Mouse (Mus musculus) liver, embryonic 18 days (tissue): ENCODE data around the gene Psmd8. TPM values are rescaled to one million over a fixed set of nuclear protein-coding genes. Genes with fewer than 3 reads are reported as not detected.

Experiments
- polyA plus RNA-seq: library from polyadenylated mRNA; depleted of rRNA; stranded (reverse); fragments of >200 nt; gene quantifications from 2 replicates; pipeline ENCODE4 v1.2.3, GENCODE M21; 2012; rRNA removed

Gene Psmd8
- 104 and 110 TPM in 2 replicates for polyA plus RNA-seq

GRCm38 (mm10) chr7:29180077-29180853 lies at the start of gene Psmd8:
Gene Psmd8 (minus strand): TSS chr7:29180701.

GRCm38 (mm10) chr7:29213675-29214082 lies 33.2 kb upstream of the Psmd8 start, which contains the start of gene Catsperg1:
Gene Catsperg1 (minus strand): TSS chr7:29214035.

GRCm38 (mm10) chr7:29170066-29170754 lies 10.3 kb downstream of the Psmd8 start, which contains the start of the genes Ggn and Spred3:
Gene Ggn (plus strand): TSS chr7:29170210.
Gene Spred3 (minus strand): TSS chr7:29170411.

GRCm38 (mm10) chr7:29155838-29156782 lies 24.4 kb downstream of the Psmd8 start, which contains the start of gene Fam98c:
Gene Fam98c (minus strand): TSS chr7:29156234.

GRCm38 (mm10) chr7:29134693-29135386 lies 45.7 kb downstream of the Psmd8 start, which contains the start of gene Rasgrp4:
Gene Rasgrp4 (plus strand): TSS chr7:29134851.

GRCm38 (mm10) chr7:29124970-29125369 lies 55.5 kb downstream of the Psmd8 start, which contains the start of gene Ryr1:
Gene Ryr1 (minus strand): TSS chr7:29125179.

Other genes starting within 250 kb of the Psmd8 start
- gene Actn4, start 218.4 kb downstream of the Psmd8 start, polyA plus RNA-seq, result 81.9 and 90.7 TPM in 2 replicates
- gene Eif3k, start 198.8 kb downstream of the Psmd8 start, polyA plus RNA-seq, result 189 and 226 TPM in 2 replicates
- 17.3 and 19.2 TPM in 2 replicates for gene Map4k1, start 198.7 kb downstream of the Psmd8 start, polyA plus RNA-seq
- 0.05 TPM in 2 replicates for gene Ryr1, start 55.5 kb downstream of the Psmd8 start, polyA plus RNA-seq
- gene Rasgrp4, start 45.9 kb downstream of the Psmd8 start, polyA plus RNA-seq, result 4.9 and 7.7 TPM in 2 replicates
- 7.4 and 7.7 TPM in 2 replicates for gene Fam98c, start 24.5 kb downstream of the Psmd8 start, polyA plus RNA-seq
- 0.04 and 0.05 TPM in 2 replicates for gene Ggn, start 10.5 kb downstream of the Psmd8 start, polyA plus RNA-seq
- gene Spred3, start 10.3 kb downstream of the Psmd8 start, polyA plus RNA-seq, result 0.40 and 0.65 TPM in 2 replicates
- 0.68 and 1.1 TPM in 2 replicates for gene Catsperg1, start 33.3 kb upstream of the Psmd8 start, polyA plus RNA-seq
- 2.9 and 3.0 TPM in 2 replicates for gene Kcnk6, start 51.8 kb upstream of the Psmd8 start, polyA plus RNA-seq
- 33.9 and 34.6 TPM in 2 replicates for gene Yif1b, start 57.6 kb upstream of the Psmd8 start, polyA plus RNA-seq
- 2.5 and 3.6 TPM in 2 replicates for gene 2200002D01Rik, start 67.8 kb upstream of the Psmd8 start, polyA plus RNA-seq
- 51.2 TPM in 2 replicates for gene Spint2, start 101.2 kb upstream of the Psmd8 start, polyA plus RNA-seq
- gene Ppp1r14a, start 108.6 kb upstream of the Psmd8 start, polyA plus RNA-seq, result 3.3 TPM in 2 replicates
- 0.31 and 0.59 TPM in 2 replicates for gene Dpf1, start 123.2 kb upstream of the Psmd8 start, polyA plus RNA-seq